Mouse (Mus musculus): ENCODE data around the gene Foxd4. TPM values are rescaled to one million over a fixed set of nuclear protein-coding genes. Genes with fewer than 3 reads are reported as not detected.

The Foxd4 gene
- total and polyA plus RNA-seq, 3 experiments = 0.04 TPM; not detected in 2

DNA sequence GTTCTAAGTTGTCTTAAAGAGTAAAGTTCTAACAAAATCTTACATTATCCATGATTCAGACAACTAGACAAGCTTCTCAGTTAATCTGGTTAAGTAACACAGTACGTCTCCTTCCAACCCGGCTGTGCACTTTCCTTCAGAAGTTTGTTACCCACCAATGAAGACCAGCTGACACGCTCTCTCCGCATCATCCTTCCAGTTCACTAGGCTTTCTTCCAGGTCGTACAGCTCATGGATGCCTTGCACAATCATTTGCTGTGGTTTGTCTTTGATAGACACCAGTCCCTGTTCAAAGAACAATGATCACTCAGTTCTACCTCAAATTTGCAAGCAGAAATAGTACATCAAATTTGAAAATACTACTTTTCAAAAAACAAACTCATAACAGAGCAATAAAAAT is 19.9 kb upstream of the Foxd4 start:
- no peaks in the 10 kb centered on the region for H3K4me1 ChIP-seq (ENCODE audit: control insufficient read depth in 1 of 2, insufficient read depth in 2 of 2, low read length in 2 of 2)
- H3K27me3 ChIP-seq (ENCODE audit: control insufficient read depth in 1 of 2, insufficient read depth in 2 of 2, low read length in 2 of 2) = no peaks in the 10 kb centered on the region
- H3K4me3 ChIP-seq (ENCODE audit: control insufficient read depth in 1 of 2, insufficient read depth in 1 of 2, low read depth in 2 of 2, low read length in 2 of 2) = no peak overlapping the region
- H3K79me2 ChIP-seq (ENCODE audit: control insufficient read depth, insufficient read depth, low read length, poor library complexity) = no peaks in the 10 kb centered on the region
- H3K9ac ChIP-seq (ENCODE audit: control insufficient read depth, low read depth, low read length, poor library complexity, severe bottlenecking) = no peak overlapping the region
- H3K27ac ChIP-seq (ENCODE audit: control insufficient read depth, low read depth, low read length) = no peak overlapping the region
- no peak for TF ChIP-seq ZKSCAN1 (IDR thresholded peaks at IDR 0.05; ENCODE audit: low read depth, low read length)
- no peak for TF ChIP-seq POLR2A (IDR thresholded peaks at IDR 0.05; ENCODE audit: control insufficient read depth in 1 of 2, insufficient read depth in 1 of 2, low read depth in 1 of 2, low read length in 2 of 2, poor library complexity in 1 of 2)
- TF ChIP-seq CTCF (IDR thresholded peaks at IDR 0.05 in 2 of 3, conservative IDR thresholded peaks at IDR 0.05 in 1 of 3; ENCODE audit: control insufficient read depth in 1 of 3, insufficient read depth in 1 of 3, low read depth in 2 of 3, low read length in 3 of 3, poor library complexity in 1 of 3, severe bottlenecking in 1 of 3) = no peak
- no peak for TF ChIP-seq RCOR1 (IDR thresholded peaks at IDR 0.05; ENCODE audit: low read depth, low read length)
- TF ChIP-seq ZNF384 (IDR thresholded peaks at IDR 0.05; ENCODE audit: low read depth, low read length) = no peak
- no peak for TF ChIP-seq MEF2A (IDR thresholded peaks at IDR 0.05; ENCODE audit: extremely low read depth, insufficient replicate concordance, low read depth, low read length, poor library complexity, severe bottlenecking)
- no peak for TF ChIP-seq POLR2AphosphoS2 (IDR thresholded peaks at IDR 0.05; ENCODE audit: low read length)
- no peak for DNase-seq (ENCODE audit: low read depth, low spot score)
- H3K9me3 ChIP-seq (replicated peaks; ENCODE audit: insufficient read depth, low read length) = no peaks in the 10 kb centered on the region
- peaks cover 0 to 13% of the 10 kb centered on the region in 2 experiments; a peak in 2 of 4 replicates for H3K36me3 ChIP-seq (ENCODE audit: control insufficient read depth in 1 of 2, insufficient read depth in 2 of 2, low read length in 2 of 2)

DNA sequence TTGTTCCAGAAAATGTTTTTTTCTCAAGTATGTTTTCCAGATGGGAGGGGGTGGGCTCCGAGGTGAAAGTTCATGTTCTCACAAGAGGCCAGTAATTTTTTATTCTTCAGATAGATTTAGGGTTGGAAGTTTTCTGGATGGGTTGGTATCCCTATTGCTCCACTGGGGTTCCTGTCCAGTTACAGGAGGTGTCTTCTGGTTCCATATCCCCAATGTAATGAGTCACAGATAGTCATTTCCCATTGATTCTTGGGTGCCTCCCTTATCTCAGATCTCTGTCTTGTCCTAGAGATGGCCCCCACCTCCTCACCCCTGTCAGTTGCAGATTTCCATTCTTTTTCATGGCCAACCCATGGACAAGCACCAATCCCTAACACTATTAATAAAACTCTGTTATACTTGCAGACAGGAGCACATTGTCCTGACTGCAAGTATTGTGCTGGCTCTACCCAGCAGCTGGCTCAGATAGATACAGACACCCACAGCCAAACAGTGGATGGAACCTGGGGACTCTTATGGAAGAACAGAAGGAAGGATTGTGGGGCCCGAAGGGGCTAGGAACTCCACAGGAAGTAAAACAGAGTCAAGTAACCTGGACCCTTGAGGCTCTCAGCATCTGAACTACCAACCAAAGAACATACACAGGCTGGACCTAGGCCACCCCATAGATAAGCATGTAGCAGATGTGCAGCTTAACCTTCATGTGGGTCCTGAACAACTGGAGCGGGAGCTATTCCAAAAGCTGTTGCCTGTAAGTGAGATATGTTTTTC is 7.6 kb upstream of the Foxd4 start:
- TF ChIP-seq MYB (IDR thresholded peaks at IDR 0.05; ENCODE audit: low read depth, low read length) (no peak), MEF2A (IDR thresholded peaks at IDR 0.05; ENCODE audit: extremely low read depth, insufficient replicate concordance, low read depth, low read length, poor library complexity, severe bottlenecking) (no peak), MAZ (IDR thresholded peaks at IDR 0.05; ENCODE audit: low read depth, low read length) (no peak), CHD2 (IDR thresholded peaks at IDR 0.05; ENCODE audit: low read length) (no peak), BHLHE40 (IDR thresholded peaks at IDR 0.05; ENCODE audit: borderline replicate concordance, low read depth, low read length) (no peak), MYC (IDR thresholded peaks at IDR 0.05; ENCODE audit: low read depth, low read length) (no peak), EP300 (IDR thresholded peaks at IDR 0.05; ENCODE audit: low read depth in 1 of 2, low read length in 2 of 2) (no peak)

GRCm38 (mm10) chr19:24907655-24908054 is 6.7 kb upstream of the Foxd4 start:
- no peak for DNase-seq (ENCODE audit: low read depth, low spot score)
- H3K79me2 ChIP-seq (ENCODE audit: control insufficient read depth, insufficient read depth, low read length, poor library complexity) = no peaks in the 10 kb centered on the region
- no peaks in the 10 kb centered on the region for H3K27me3 ChIP-seq (ENCODE audit: control insufficient read depth in 1 of 2, insufficient read depth in 2 of 2, low read length in 2 of 2)
- H3K9ac ChIP-seq (ENCODE audit: control insufficient read depth, low read depth, low read length, poor library complexity, severe bottlenecking) = no peak overlapping the region
- TF ChIP-seq UBTF (IDR thresholded peaks at IDR 0.05; ENCODE audit: borderline replicate concordance, insufficient read depth, low read depth, low read length) (no peak), SMC3 (IDR thresholded peaks at IDR 0.05; ENCODE audit: low read depth, low read length) (no peak), NELFE (IDR thresholded peaks at IDR 0.05; ENCODE audit: low read depth, low read length) (no peak), ZMIZ1 (IDR thresholded peaks at IDR 0.05; ENCODE audit: low read depth, low read length) (no peak), MAX (IDR thresholded peaks at IDR 0.05; ENCODE audit: low read length) (no peak)
- H3K4me1 ChIP-seq (ENCODE audit: control insufficient read depth in 1 of 2, insufficient read depth in 2 of 2, low read length in 2 of 2) = no peaks in the 10 kb centered on the region
- H3K36me3 ChIP-seq (ENCODE audit: control insufficient read depth in 1 of 2, insufficient read depth in 2 of 2, low read length in 2 of 2) = no peaks in the 10 kb centered on the region
- H3K4me3 ChIP-seq (ENCODE audit: control insufficient read depth in 1 of 2, insufficient read depth in 1 of 2, low read depth in 2 of 2, low read length in 2 of 2) = no peak overlapping the region
- H3K9me3 ChIP-seq (replicated peaks; ENCODE audit: insufficient read depth, low read length) = no peaks in the 10 kb centered on the region
- no peak overlapping the region for H3K27ac ChIP-seq (ENCODE audit: control insufficient read depth, low read depth, low read length)

More for the DNA sequence above, 7.6 kb upstream of the Foxd4 start:
- Histone ChIP-seq H3K27ac (ENCODE audit: control insufficient read depth, low read depth, low read length) (no peak overlapping the region), H3K27me3 (ENCODE audit: control insufficient read depth in 1 of 2, insufficient read depth in 2 of 2, low read length in 2 of 2) (no peaks in the 10 kb centered on the region), H3K9me3 (replicated peaks; ENCODE audit: insufficient read depth, low read length) (no peaks in the 10 kb centered on the region), H3K4me1 (ENCODE audit: control insufficient read depth in 1 of 2, insufficient read depth in 2 of 2, low read length in 2 of 2) (no peaks in the 10 kb centered on the region), H3K9ac (ENCODE audit: control insufficient read depth, low read depth, low read length, poor library complexity, severe bottlenecking) (no peak overlapping the region), H3K79me2 (ENCODE audit: control insufficient read depth, insufficient read depth, low read length, poor library complexity) (no peaks in the 10 kb centered on the region), H3K36me3 (ENCODE audit: control insufficient read depth in 1 of 2, insufficient read depth in 2 of 2, low read length in 2 of 2) (no peaks in the 10 kb centered on the region), H3K4me3 (ENCODE audit: control insufficient read depth in 1 of 2, insufficient read depth in 1 of 2, low read depth in 2 of 2, low read length in 2 of 2) (no peak overlapping the region)
- no peak for DNase-seq (ENCODE audit: low read depth, low spot score)
